Mouse (Mus musculus) lung, postnatal 4 days (tissue): ENCODE results near the gene Slc38a2.

Experiments used
- DNase-seq, 2 experiments: peaks; one replicate each; pipeline ENCODE4 v3.0.0; 2021

Gene Slc38a2

GRCm38 (mm10) chr15:96695455-96696421 lies 3.8 kb downstream of the Slc38a2 start:
- DNase-seq, result peak; percentile 45 to 53

GRCm38 (mm10) chr15:96694988-96695387 lies 4.5 kb downstream of the Slc38a2 start:
- DNase-seq, result no peak

GRCm38 (mm10) chr15:96693688-96694087 lies 5.8 kb downstream of the Slc38a2 start:
- peak in 1 of 2 experiments; percentile 39 for DNase-seq

GRCm38 (mm10) chr15:96692401-96692800 lies 7.1 kb downstream of the Slc38a2 start:
- no peak for DNase-seq

GRCm38 (mm10) chr15:96691381-96691780 lies 8.1 kb downstream of the Slc38a2 start:
- DNase-seq, result no peak

- no peak for DNase-seq
These were observed 8.7 kb downstream of the Slc38a2 start for GRCm38 (mm10) chr15:96690829-96691228.

- DNase-seq, result no peak
These were observed 9.6 kb downstream of the Slc38a2 start for GRCm38 (mm10) chr15:96689919-96690318.

- DNase-seq, result no peak
These were observed 10.7 kb downstream of the Slc38a2 start for GRCm38 (mm10) chr15:96688784-96689318.

- no peak for DNase-seq
These were observed 11.5 kb downstream of the Slc38a2 start for GRCm38 (mm10) chr15:96688036-96688435.

- DNase-seq, result no peak
These were observed 12.2 kb downstream of the Slc38a2 start for GRCm38 (mm10) chr15:96687366-96687765.

GRCm38 (mm10) chr15:96686201-96687159 lies 13.1 kb downstream of the Slc38a2 start:
- no peak for DNase-seq

GRCm38 (mm10) chr15:96685273-96685672 lies 14.3 kb downstream of the Slc38a2 start:
- no peak for DNase-seq

- DNase-seq, result peak; percentile 54 to 57
These were observed 15.2 kb downstream of the Slc38a2 start for GRCm38 (mm10) chr15:96684132-96684830.

- DNase-seq, result no peak
These were observed 20.4 kb downstream of the Slc38a2 start for GRCm38 (mm10) chr15:96678871-96679773.

GRCm38 (mm10) chr15:96676518-96676917 lies 23.0 kb downstream of the Slc38a2 start:
- peak; percentile 66 to 74 for DNase-seq

- DNase-seq, result no peak
These were observed 23.8 kb downstream of the Slc38a2 start for GRCm38 (mm10) chr15:96675744-96676143.

- no peak for DNase-seq
These were observed 24.5 kb downstream of the Slc38a2 start for GRCm38 (mm10) chr15:96675055-96675454.

GRCm38 (mm10) chr15:96674089-96674488 lies 25.4 kb downstream of the Slc38a2 start:
- DNase-seq, result no peak

- DNase-seq, result no peak
These were observed 29.8 kb downstream of the Slc38a2 start for GRCm38 (mm10) chr15:96669721-96670120.

GRCm38 (mm10) chr15:96666663-96667062 lies 32.9 kb downstream of the Slc38a2 start:
- DNase-seq, result peak in 1 of 2 experiments; percentile 75

- DNase-seq, result peak in 1 of 2 experiments; percentile 81
These were observed 33.6 kb downstream of the Slc38a2 start for GRCm38 (mm10) chr15:96665889-96666288.
